ENCODE assay signal across 21 mouse cellular contexts in genomic region chr13:54690151-54690740, GRCm38 (mm10). TPM values are rescaled to one million over a fixed set of nuclear protein-coding genes. Genes with fewer than 3 reads are reported as not detected.
A peak's percentile ranks its signal among the peaks of the same experiment; 100 is the strongest.
DNase-seq lines count a peak whose midpoint lies in the region; ATAC-seq and TF ChIP-seq lines count a peak whose summit lies in the region.
"Had no signal": no experiment of that assay in that cellular context is flagged by ENCODE, and none has a peak within 500 bp of the region (broad histone marks: within the 10 kb centered on the region; RNA-seq: fewer than 3 reads in every experiment).

No protein-coding gene starts in this region.

- H3K4me1 ChIP-seq in limb, embryonic 12.5 days (replicated peaks): peaks cover 35% of the 10 kb centered on the region
- H3K4me1 ChIP-seq in limb, embryonic 10.5 days: peaks cover 48% of the 10 kb centered on the region
- peaks cover 24% of the 10 kb centered on the region for H3K4me1 ChIP-seq in testis, adult 2 months (ENCODE audit: control insufficient read depth, insufficient read depth, low read length)

- no peak overlapping the region for H3K27ac ChIP-seq in limb, embryonic 12.5 days
- H3K27ac ChIP-seq in limb, embryonic 10.5 days: no peak overlapping the region
- H3K27ac ChIP-seq in testis, adult 2 months (ENCODE audit: control insufficient read depth, insufficient read depth, low read depth, low read length): no peak overlapping the region
- H3K27ac ChIP-seq: embryonic facial prominence, embryonic 12.5 days; kidney, postnatal 0 days had no signal

- H3K9ac ChIP-seq in limb, embryonic 12.5 days (replicated peaks): 0 out of 2 replicates have a peak overlapping the region, but pooled peaks have one; percentile 8
- H3K9ac ChIP-seq: embryonic facial prominence, embryonic 12.5 days; lung, embryonic 14.5 days had no signal

- H3K36me3 ChIP-seq in limb, embryonic 12.5 days: no peaks in the 10 kb centered on the region; the same call in 1 of the 2 replicates
- peaks cover 14% of the 10 kb centered on the region for H3K36me3 ChIP-seq in limb, embryonic 10.5 days
- H3K36me3 ChIP-seq in testis, adult 2 months (ENCODE audit: control insufficient read depth, insufficient read depth, low read length): no peaks in the 10 kb centered on the region
- H3K36me3 ChIP-seq: embryonic facial prominence, embryonic 12.5 days had no signal

- intact Hi-C loops in heart, postnatal 10 days (cut with DNase I): no loop called here

- peak; percentile 52 for DNase-seq in cerebellum, adult 11-12 months
- DNase-seq in cerebellum, postnatal 14 days: no peak
- DNase-seq in heart, adult 11 months: peak; percentile 91
- no peak for DNase-seq in heart, postnatal 10 days
- DNase-seq in limb, embryonic 10.5 days (ENCODE audit: low spot score): no peak
- no peak for DNase-seq in testis, postnatal 14 days (ENCODE audit: low spot score)
- DNase-seq: adrenal gland, postnatal 36 days; gastrocnemius, postnatal 10 days; heart, adult 18-20 months; kidney, adult 18-20 months; lung, embryonic 14.5 days; lung, postnatal 36 days; right cerebral cortex, postnatal 4 days; thymus, postnatal 14 days had no signal

- no peak overlapping the region for H3K4me3 ChIP-seq in limb, embryonic 12.5 days (replicated peaks)
- no peak overlapping the region for H3K4me3 ChIP-seq in limb, embryonic 10.5 days
- peak overlapping the region; percentile 54 for H3K4me3 ChIP-seq in testis, adult 2 months (ENCODE audit: control insufficient read depth, low read depth, low read length)
- H3K4me3 ChIP-seq: embryonic facial prominence, embryonic 12.5 days had no signal

- H3K4me2 ChIP-seq in limb, embryonic 12.5 days: no peak overlapping the region
- H3K4me2 ChIP-seq: embryonic facial prominence, embryonic 12.5 days; lung, embryonic 14.5 days had no signal

- H3K9me3 ChIP-seq in limb, embryonic 12.5 days: no peaks in the 10 kb centered on the region
- no peaks in the 10 kb centered on the region for H3K9me3 ChIP-seq in limb, embryonic 10.5 days (replicated peaks)
- H3K9me3 ChIP-seq: embryonic facial prominence, embryonic 12.5 days had no signal

- no peak for ATAC-seq in limb, embryonic 12.5 days (ENCODE audit: insufficient number of reproducible peaks, insufficient read depth, low FRiP score, low TSS enrichment, low read depth)
- ATAC-seq: hindbrain, embryonic 16.5 days had no signal

- WGBS in limb, embryonic 12.5 days: 96% methylated on average over 8 of the region's 8 CpGs
- 92% methylated on average over 8 of the region's 8 CpGs for WGBS in limb, embryonic 10.5 days

- no peak for TF ChIP-seq CTCF in testis, adult 2 months (IDR thresholded peaks at IDR 0.05; ENCODE audit: control insufficient read depth, insufficient read depth, insufficient replicate concordance, low read depth, low read length)

- no peaks in the 10 kb centered on the region for H3K27me3 ChIP-seq in limb, embryonic 12.5 days
- no peaks in the 10 kb centered on the region for H3K27me3 ChIP-seq in limb, embryonic 10.5 days (ENCODE audit: low read depth, poor library complexity, severe bottlenecking)
- H3K27me3 ChIP-seq in testis, adult 2 months (ENCODE audit: control insufficient read depth, insufficient read depth, low read length): no peaks in the 10 kb centered on the region
- H3K27me3 ChIP-seq: embryonic facial prominence, embryonic 12.5 days had no signal

- no peak for TF ChIP-seq POLR2A in testis, adult 2 months (IDR thresholded peaks at IDR 0.05; ENCODE audit: control insufficient read depth, low read depth, low read length)

RNA-seq across cellular contexts. Expression of gene Rnf44, which starts 3.5 kb away (rescaled TPM):
- 10 to 100 TPM; 61.2 to 62.2 TPM for total RNA-seq in heart, postnatal 10 days (2021)
- 70.0 and 71.8 TPM in 2 replicates for polyA plus RNA-seq in limb, embryonic 12.5 days (2016; fragmentation: Nextera tagmentation; extraction: Ambion mirVana)
- 104 and 135 TPM in 2 replicates for polyA plus RNA-seq in limb, embryonic 10.5 days (2016; fragmentation: Nextera tagmentation; extraction: Ambion mirVana)
- 418 and 439 TPM in 2 replicates for polyA plus RNA-seq in testis, adult 2 months (2012; rRNA removed)

RNA-seq across cellular contexts. Expression of gene Cdhr2, which starts 11.0 kb away (rescaled TPM):
- not detected for total RNA-seq in heart, postnatal 10 days (2021)
- 0.05 and 0.08 TPM in 2 replicates for polyA plus RNA-seq in limb, embryonic 12.5 days (2016; fragmentation: Nextera tagmentation; extraction: Ambion mirVana)
- 0.04 TPM in 1 of 2 replicates, not detected in the other for polyA plus RNA-seq in limb, embryonic 10.5 days (2016; fragmentation: Nextera tagmentation; extraction: Ambion mirVana)
- polyA plus RNA-seq in testis, adult 2 months (2012; rRNA removed): 1.1 and 1.5 TPM in 2 replicates
- total RNA-seq: adrenal gland, postnatal 36 days; heart, adult 18-20 months; heart, postnatal 25 days; MEL had no signal
- polyA plus RNA-seq: lung, embryonic 14.5 days had no signal

RNA-seq across cellular contexts. Expression of gene Gprin1, which starts 59.4 kb away (rescaled TPM):
- under 1 TPM; 0.05 to 0.10 TPM for total RNA-seq in heart, postnatal 10 days (2021)
- polyA plus RNA-seq in limb, embryonic 12.5 days (2016; fragmentation: Nextera tagmentation; extraction: Ambion mirVana): 0.45 and 0.51 TPM in 2 replicates
- 0.24 and 0.54 TPM in 2 replicates for polyA plus RNA-seq in limb, embryonic 10.5 days (2016; fragmentation: Nextera tagmentation; extraction: Ambion mirVana)
- 0.02 and 0.06 TPM in 2 replicates for polyA plus RNA-seq in testis, adult 2 months (2012; rRNA removed)
- total RNA-seq: heart, adult 18-20 months; heart, postnatal 25 days; MEL had no signal

Comparison
In these comparisons a context has a peak if more than half of its experiments do, and no peak if none do; other contexts are left out.
1. DNase-seq: peak in cerebellum, adult 11-12 months (single experiment) and heart, adult 11 months (single experiment); none in cerebellum, postnatal 14 days (0 of 2), heart, postnatal 10 days (0 of 2), limb, embryonic 10.5 days (single experiment) and testis, postnatal 14 days (single experiment).